Mouse (Mus musculus) heart, embryonic 12.5 days (tissue): Measurements from ENCODE around the gene Slf2. TPM values are rescaled to one million over a fixed set of nuclear protein-coding genes. Genes with fewer than 3 reads are reported as not detected.

Experiments
- polyA plus RNA-seq: library from polyadenylated mRNA; unstranded; fragments of >200 nt; fragmentation: Nextera tagmentation; extraction: Ambion mirVana; gene quantifications from 2 replicates; pipeline ENCODE4 v1.2.1, GENCODE M21; 2016

The Slf2 gene
- polyA plus RNA-seq, 1 experiment from 2014 or later = 51.4 TPM

Other genes starting within 250 kb of the Slf2 start
- gene Pax2, start 175.1 kb upstream of the Slf2 start, polyA plus RNA-seq = not detected in 2 replicates
- gene Sema4g, start 58.0 kb downstream of the Slf2 start, polyA plus RNA-seq = 0.91 and 1.0 TPM in 2 replicates
- 19.2 and 19.5 TPM in 2 replicates for gene Twnk, start 74.5 kb downstream of the Slf2 start, polyA plus RNA-seq
- gene Mrpl43, start 75.3 kb downstream of the Slf2 start, polyA plus RNA-seq = 60.1 and 66.8 TPM in 2 replicates
- 58.3 and 58.5 TPM in 2 replicates for gene Lzts2, start 83.3 kb downstream of the Slf2 start, polyA plus RNA-seq
- gene Pdzd7, start 114.6 kb downstream of the Slf2 start, polyA plus RNA-seq = 0.09 and 0.18 TPM in 2 replicates
- 20.4 and 21.3 TPM in 2 replicates for gene Sfxn3, start 116.4 kb downstream of the Slf2 start, polyA plus RNA-seq
- gene Kazald1, start 144.1 kb downstream of the Slf2 start, polyA plus RNA-seq = 2.9 and 3.0 TPM in 2 replicates
- gene Tlx1, start 219.5 kb downstream of the Slf2 start, polyA plus RNA-seq = 0.40 and 0.50 TPM in 2 replicates